Mouse (Mus musculus): Measurements from ENCODE around the gene Kcnk7.
"Not testable (repeated sequence)": the region's sequence is repeated elsewhere in the genome, so short reads cannot be mapped to it uniquely, and the experiment has no call there.

Gene Kcnk7

GRCm38 (mm10) chr19:5704163-5704800 is at the start of gene Kcnk7:
Gene Kcnk7 (plus strand): TSS chr19:5704367.
- DNase-seq, result no peak

DNA sequence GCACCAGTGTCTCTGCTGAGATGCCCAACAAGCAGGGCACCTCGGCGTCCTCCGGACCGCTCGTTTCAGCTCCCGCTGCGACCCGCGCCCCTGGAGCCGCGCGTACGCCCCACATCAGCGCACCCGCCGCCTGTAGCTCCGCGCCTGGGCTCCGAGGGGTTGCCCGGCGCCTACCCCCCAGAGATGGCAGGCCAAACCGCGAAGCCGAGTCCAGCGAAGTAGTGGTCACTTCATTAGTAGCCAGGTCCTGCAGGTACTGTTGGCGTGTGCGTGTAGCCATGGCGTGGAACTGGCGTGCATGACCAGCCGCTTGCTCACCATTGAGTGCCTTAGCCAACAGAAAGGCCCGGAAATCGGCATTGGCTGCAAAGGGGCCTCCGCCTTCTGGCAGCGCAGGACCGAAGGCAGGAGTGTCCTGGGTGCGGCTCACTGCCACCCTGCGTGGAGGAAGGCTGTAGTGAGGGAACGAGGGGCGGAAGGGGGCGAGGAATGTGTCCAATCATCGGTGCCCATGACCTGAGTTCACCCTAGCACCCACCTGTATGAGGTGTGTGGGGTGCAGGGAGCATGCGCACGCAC is 49.4 kb upstream of the Kcnk7 start:
- DNase-seq, result no peak

- peak; percentile 68 for DNase-seq
Measured at GRCm38 (mm10) chr19:5660942-5661751, 43.0 kb upstream of the Kcnk7 start.

GRCm38 (mm10) chr19:5662310-5662709 is 41.9 kb upstream of the Kcnk7 start:
- no peak for DNase-seq

GRCm38 (mm10) chr19:5662981-5663913 is 40.9 kb upstream of the Kcnk7 start, which contains the start of gene Sipa1:
Gene Sipa1 (minus strand): TSS chr19:5663707.
- DNase-seq, result peak; percentile 97

GRCm38 (mm10) chr19:5664669-5665257 is 39.4 kb upstream of the Kcnk7 start:
- no peak for DNase-seq

GRCm38 (mm10) chr19:5665465-5665864 is 38.7 kb upstream of the Kcnk7 start:
- no peak for DNase-seq

GRCm38 (mm10) chr19:5666386-5666785 is 37.8 kb upstream of the Kcnk7 start:
- no peak for DNase-seq

GRCm38 (mm10) chr19:5668372-5668771 is 35.8 kb upstream of the Kcnk7 start:
- DNase-seq, result no peak

GRCm38 (mm10) chr19:5680432-5680831 is 23.7 kb upstream of the Kcnk7 start:
- DNase-seq, result peak; percentile 51

DNA sequence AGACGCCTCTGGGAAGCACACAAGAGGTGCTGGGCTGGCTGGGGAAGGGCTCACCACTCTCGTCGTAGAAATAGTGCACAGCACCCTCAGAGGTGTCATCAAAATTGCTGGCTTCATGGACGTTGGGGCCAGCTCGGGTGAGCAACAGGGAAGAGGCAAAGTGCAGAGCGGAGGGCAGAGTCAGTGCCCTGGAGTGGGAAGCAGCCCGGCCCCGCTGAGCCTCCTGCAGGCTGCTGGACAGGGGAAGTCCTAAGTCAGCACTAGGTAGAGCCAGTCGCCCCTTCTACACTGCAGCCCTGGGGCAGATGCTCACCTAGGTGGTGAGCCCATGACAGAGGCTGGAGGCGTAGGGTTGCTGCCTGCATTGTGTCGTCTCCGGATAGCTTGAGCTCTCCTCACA is 19.9 kb upstream of the Kcnk7 start:
- DNase-seq, result no peak

DNA sequence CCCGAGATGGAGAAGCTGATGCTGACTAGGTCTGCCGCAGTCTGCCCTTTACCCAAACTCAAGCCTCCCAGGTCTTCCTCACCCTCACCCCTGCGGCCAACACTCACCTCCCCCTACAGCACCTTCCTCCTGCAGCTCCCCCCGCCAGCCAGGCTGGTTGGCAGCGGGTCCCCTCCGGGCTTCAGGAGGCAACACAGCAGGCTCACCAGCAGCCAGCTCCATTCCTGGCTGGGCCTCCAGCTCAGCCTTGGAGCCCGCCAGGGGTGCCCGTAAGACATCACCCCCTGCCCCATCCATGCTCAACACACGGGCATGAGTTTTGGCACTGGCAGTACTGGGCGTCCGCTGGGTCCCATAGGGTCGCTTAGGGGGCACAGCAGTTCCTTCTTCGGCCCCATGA is 19.2 kb upstream of the Kcnk7 start:
- DNase-seq, result no peak

- DNase-seq, result no peak
Measured at GRCm38 (mm10) chr19:5685431-5685830, 18.7 kb upstream of the Kcnk7 start.

DNA sequence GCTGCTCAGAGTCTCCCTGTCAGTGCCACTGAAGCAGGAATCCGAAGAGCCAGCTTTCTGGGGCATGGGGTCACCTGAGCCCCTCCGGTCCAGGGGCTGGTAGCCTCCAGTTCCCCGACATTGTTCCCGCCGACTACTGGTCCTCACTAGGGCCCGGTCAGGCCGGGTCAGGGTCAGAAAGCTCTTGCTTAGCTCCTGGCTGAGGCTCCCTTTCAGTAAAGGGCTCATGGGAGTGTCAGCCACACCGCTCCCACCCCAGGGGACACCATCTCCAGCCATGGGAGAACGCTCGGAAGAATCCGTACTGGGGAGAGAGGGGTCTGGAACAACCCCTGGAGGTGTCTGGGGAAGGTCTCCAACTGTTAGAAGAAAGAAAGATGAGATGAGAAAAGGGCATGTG is 18.3 kb upstream of the Kcnk7 start:
- DNase-seq, result no peak

DNA sequence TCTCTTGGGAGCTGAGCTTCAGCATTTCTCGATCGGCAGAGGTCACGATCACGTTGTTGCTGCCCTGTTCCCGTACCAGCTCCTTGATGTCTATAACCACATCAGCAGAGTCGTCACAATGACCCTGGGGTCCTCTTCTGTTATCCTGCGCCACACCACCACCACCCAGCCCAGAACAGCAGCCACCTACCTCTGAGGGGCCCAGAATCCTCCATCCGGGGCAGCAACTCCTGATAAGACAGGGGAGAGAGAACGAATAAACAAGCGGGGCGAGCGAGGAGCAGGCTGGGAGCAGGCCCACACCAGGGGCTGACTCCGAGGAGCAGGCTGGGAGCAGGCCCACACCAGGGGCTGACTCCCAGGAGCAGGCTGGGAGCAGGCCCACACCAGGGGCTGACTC is 17.7 kb upstream of the Kcnk7 start:
- no peak for DNase-seq

DNA sequence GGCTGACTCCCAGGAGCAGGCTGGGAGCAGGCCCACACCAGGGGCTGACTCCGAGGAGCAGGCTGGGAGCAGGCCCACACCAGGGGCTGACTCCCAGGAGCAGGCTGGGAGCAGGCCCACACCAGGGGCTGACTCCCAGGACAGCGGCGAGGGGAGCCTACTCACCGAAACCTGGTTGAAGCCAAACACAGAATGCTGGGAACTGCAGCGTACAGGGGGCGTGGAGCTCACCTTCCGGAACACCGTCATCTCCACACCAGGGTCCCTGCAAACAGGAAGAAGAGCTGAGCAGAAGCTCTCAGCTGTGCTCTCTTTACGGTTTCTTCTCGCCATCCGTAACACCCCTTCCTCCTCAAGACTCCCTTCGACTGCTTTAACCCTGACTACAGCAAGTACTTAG is 17.2 kb upstream of the Kcnk7 start:
- not testable (repeated sequence) for DNase-seq

GRCm38 (mm10) chr19:5687738-5688137 is 16.4 kb upstream of the Kcnk7 start:
- no peak for DNase-seq

- DNase-seq, result peak; percentile 98
Measured at GRCm38 (mm10) chr19:5688200-5689087, 15.7 kb upstream of the Kcnk7 start, which contains the start of the genes Map3k11 and Pcnx3. Gene Map3k11 (plus strand): TSS chr19:5688742. Gene Pcnx3 (minus strand): TSS chr19:5688908.

DNA sequence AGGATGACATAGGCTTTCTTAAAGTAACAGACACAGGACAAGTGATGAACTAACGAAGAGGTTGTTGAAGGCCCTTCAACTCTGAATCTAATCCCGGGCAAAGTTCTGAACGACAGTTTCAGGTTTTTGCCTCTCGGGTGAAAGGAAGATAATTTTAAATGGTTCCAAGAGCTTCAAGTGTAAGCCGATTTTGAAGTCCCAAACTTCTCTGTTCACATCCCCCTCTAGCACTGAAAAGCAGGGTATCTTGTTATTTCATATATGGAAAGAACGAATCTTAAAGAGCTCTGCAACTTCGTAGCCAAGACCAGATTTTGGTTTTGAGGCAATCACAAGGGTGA is 15.1 kb upstream of the Kcnk7 start:
- no peak for DNase-seq

- DNase-seq, result peak; percentile 94
Measured at GRCm38 (mm10) chr19:5689565-5690342, 14.4 kb upstream of the Kcnk7 start.

GRCm38 (mm10) chr19:5690343-5690735 is 13.8 kb upstream of the Kcnk7 start:
- DNase-seq, result peak; percentile 57

Measured in kidney, postnatal 10 days (tissue).